ENCODE assay signal across 19 mouse cellular contexts in genomic region chr17:88430719-88431118, GRCm38 (mm10). TPM values are rescaled to one million over a fixed set of nuclear protein-coding genes. Genes with fewer than 3 reads are reported as not detected.
DNase-seq lines count a peak whose midpoint lies in the region; ATAC-seq and TF ChIP-seq lines count a peak whose summit lies in the region.
"Had no signal": no experiment of that assay in that cellular context is flagged by ENCODE, and none has a peak within 500 bp of the region (broad histone marks: within the 10 kb centered on the region; RNA-seq: fewer than 3 reads in every experiment).

No protein-coding gene starts in this region.

- 71% methylated on average over 2 of the region's 2 CpGs for WGBS in intestine, embryonic 15.5 days
- 66% methylated on average over 2 of the region's 2 CpGs for WGBS in intestine, postnatal 0 days
- WGBS in liver, postnatal 0 days (ENCODE audit: insufficient replicate concordance) = 57% methylated on average over 2 of the region's 2 CpGs

- ATAC-seq in intestine, embryonic 15.5 days = peak; percentile 56; the same call in 1 of the 2 replicates
- no peak for ATAC-seq in intestine, postnatal 0 days
- peak; percentile 95 for ATAC-seq in liver, postnatal 0 days
- ATAC-seq: inflammation-experienced regulatory T-cells, adult 6 months had no signal

- H3K9ac ChIP-seq in intestine, embryonic 15.5 days = no peak overlapping the region
- no peak overlapping the region for H3K9ac ChIP-seq in intestine, postnatal 0 days (ENCODE audit: low read depth, low read length)
- no peak overlapping the region for H3K9ac ChIP-seq in liver, postnatal 0 days (replicated peaks)

- no peak overlapping the region for H3K4me2 ChIP-seq in intestine, embryonic 15.5 days (replicated peaks)
- H3K4me2 ChIP-seq in intestine, postnatal 0 days (replicated peaks; ENCODE audit: low read depth) = no peak overlapping the region
- H3K4me2 ChIP-seq in liver, postnatal 0 days (ENCODE audit: low read depth, low read length) = peak overlapping the region; percentile 49
- H3K4me2 ChIP-seq: heart, embryonic 11.5 days had no signal

- H3K27ac ChIP-seq in intestine, embryonic 15.5 days = no peak overlapping the region
- H3K27ac ChIP-seq in intestine, postnatal 0 days (ENCODE audit: low read depth, low read length) = no peak overlapping the region
- H3K27ac ChIP-seq in liver, postnatal 0 days (ENCODE audit: low read depth) = no peak overlapping the region
- H3K27ac ChIP-seq: kidney, postnatal 0 days had no signal

- no peaks in the 10 kb centered on the region for H3K9me3 ChIP-seq in intestine, embryonic 15.5 days
- no peaks in the 10 kb centered on the region for H3K9me3 ChIP-seq in intestine, postnatal 0 days (ENCODE audit: control insufficient read depth)
- H3K9me3 ChIP-seq in liver, postnatal 0 days (ENCODE audit: low read length) = no peaks in the 10 kb centered on the region

- H3K4me3 ChIP-seq in intestine, embryonic 15.5 days (replicated peaks) = no peak overlapping the region
- H3K4me3 ChIP-seq in intestine, postnatal 0 days (ENCODE audit: low read depth, low read length) = no peak overlapping the region
- no peak overlapping the region for H3K4me3 ChIP-seq in liver, postnatal 0 days (ENCODE audit: low read depth, low read length)
- H3K4me3 ChIP-seq: megakaryocyte, embryonic 14.5 days had no signal

- no peaks in the 10 kb centered on the region for H3K36me3 ChIP-seq in intestine, embryonic 15.5 days
- no peaks in the 10 kb centered on the region for H3K36me3 ChIP-seq in intestine, postnatal 0 days (ENCODE audit: control insufficient read depth, insufficient read depth)
- no peaks in the 10 kb centered on the region for H3K36me3 ChIP-seq in liver, postnatal 0 days (replicated peaks; ENCODE audit: insufficient read depth, low read length)

- H3K27me3 ChIP-seq in intestine, embryonic 15.5 days (replicated peaks) = no peaks in the 10 kb centered on the region
- no peaks in the 10 kb centered on the region for H3K27me3 ChIP-seq in intestine, postnatal 0 days (replicated peaks; ENCODE audit: control insufficient read depth, insufficient read depth, low read length)
- H3K27me3 ChIP-seq in liver, postnatal 0 days (ENCODE audit: insufficient read depth, low read length) = no peaks in the 10 kb centered on the region

- no peaks in the 10 kb centered on the region for H3K4me1 ChIP-seq in intestine, embryonic 15.5 days (replicated peaks)
- H3K4me1 ChIP-seq in intestine, postnatal 0 days (replicated peaks; ENCODE audit: control insufficient read depth, insufficient read depth, low read length) = no peaks in the 10 kb centered on the region
- H3K4me1 ChIP-seq in liver, postnatal 0 days (ENCODE audit: insufficient read depth) = peaks cover 16% of the 10 kb centered on the region
- H3K4me1 ChIP-seq: megakaryocyte, embryonic 14.5 days had no signal

- TF ChIP-seq CTCF in intestine, postnatal 0 days (IDR thresholded peaks at IDR 0.05; ENCODE audit: low read depth) = no peak
- peak; percentile 45 for TF ChIP-seq CTCF in liver, postnatal 0 days (IDR thresholded peaks at IDR 0.05; ENCODE audit: low read depth)

- TF ChIP-seq EP300 in liver, postnatal 0 days (IDR thresholded peaks at IDR 0.05; ENCODE audit: low read depth) = peak; percentile 87

- DNase-seq in c-Kit-positive CD71-positive TER-119-negative erythroid progenitor cells, embryonic 14.5 days (ENCODE audit: low read depth) = peak; percentile 66
- DNase-seq in liver = peak; percentile 86
- peak; percentile 34 for DNase-seq in liver, postnatal 0 days
- DNase-seq in left cerebral cortex, adult 11 months (ENCODE audit: low spot score) = no peak
- no peak for DNase-seq in kidney, adult 8-10 months
- DNase-seq in adrenal gland, adult (ENCODE audit: inconsistent age in 2 of 2, low spot score in 1 of 2) = no peak
- DNase-seq: adrenal gland, postnatal 36 days; cerebellum, adult 9-11 months; heart, postnatal 10 days; left cerebral cortex, postnatal 4 days; lung, postnatal 10 days; right cerebral cortex, postnatal 4 days; thymus, adult 18-20 months had no signal

RNA-seq across cellular contexts. Expression of gene Foxn2, which starts 9.8 kb away (rescaled TPM):
- polyA plus RNA-seq in intestine, embryonic 15.5 days (2015; fragmentation: Nextera tagmentation; extraction: Ambion mirVana) = 16.2 and 16.4 TPM in 2 replicates
- 11.4 and 13.5 TPM in 2 replicates for polyA plus RNA-seq in intestine, postnatal 0 days (2015; fragmentation: Nextera tagmentation; extraction: Ambion mirVana)
- 6.6 and 6.8 TPM in 2 replicates for polyA plus RNA-seq in liver, postnatal 0 days (2015; fragmentation: Nextera tagmentation; extraction: Ambion mirVana)

Comparison
In these comparisons a context has a peak if more than half of its experiments do, and no peak if none do; other contexts are left out.
1. DNase-seq: peak in c-Kit-positive CD71-positive TER-119-negative erythroid progenitor cells, embryonic 14.5 days (single experiment), liver (single experiment) and liver, postnatal 0 days (single experiment); none in left cerebral cortex, adult 11 months (single experiment), kidney, adult 8-10 months (0 of 2) and adrenal gland, adult (0 of 2).